Mouse (Mus musculus) cerebellum, adult 11 months (tissue): ENCODE data around the gene Rasa2.
"Not testable (repeated sequence)": the region's sequence is repeated elsewhere in the genome, so short reads cannot be mapped to it uniquely, and the experiment has no call there.

Experiments
- DNase-seq: peaks from one replicate; pipeline ENCODE4 v3.0.0; 2022

Gene Rasa2

GRCm38 (mm10) chr9:96631389-96632072 lies at the start of gene Rasa2:
Rasa2 (minus strand) TSS chr9:96631617.
- peak; percentile 86 for DNase-seq

- DNase-seq: no peak
Observed at GRCm38 (mm10) chr9:96678611-96679010, 47.2 kb upstream of the Rasa2 start.

DNA sequence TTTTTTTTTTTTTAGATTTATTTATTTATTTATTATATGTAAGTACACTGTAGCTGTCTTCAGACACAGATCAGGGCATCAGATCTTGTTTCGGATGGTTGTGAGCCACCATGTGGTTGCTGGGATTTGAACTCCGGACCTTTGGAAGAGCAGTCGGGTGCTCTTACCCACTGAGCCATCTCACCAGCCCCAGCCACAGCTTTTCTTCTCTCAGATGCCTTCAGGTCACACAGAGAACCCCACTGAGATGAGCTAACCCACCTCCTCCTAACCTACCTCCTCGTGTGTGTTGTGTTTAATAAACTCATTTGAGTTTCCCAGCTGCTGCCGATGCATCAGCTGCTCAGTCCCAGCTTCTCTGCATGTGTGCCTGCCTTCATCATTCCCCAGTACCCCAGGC lies 46.3 kb upstream of the Rasa2 start:
- not testable (repeated sequence) for DNase-seq

- no peak for DNase-seq
Observed at GRCm38 (mm10) chr9:96676671-96677070, 45.3 kb upstream of the Rasa2 start.

DNA sequence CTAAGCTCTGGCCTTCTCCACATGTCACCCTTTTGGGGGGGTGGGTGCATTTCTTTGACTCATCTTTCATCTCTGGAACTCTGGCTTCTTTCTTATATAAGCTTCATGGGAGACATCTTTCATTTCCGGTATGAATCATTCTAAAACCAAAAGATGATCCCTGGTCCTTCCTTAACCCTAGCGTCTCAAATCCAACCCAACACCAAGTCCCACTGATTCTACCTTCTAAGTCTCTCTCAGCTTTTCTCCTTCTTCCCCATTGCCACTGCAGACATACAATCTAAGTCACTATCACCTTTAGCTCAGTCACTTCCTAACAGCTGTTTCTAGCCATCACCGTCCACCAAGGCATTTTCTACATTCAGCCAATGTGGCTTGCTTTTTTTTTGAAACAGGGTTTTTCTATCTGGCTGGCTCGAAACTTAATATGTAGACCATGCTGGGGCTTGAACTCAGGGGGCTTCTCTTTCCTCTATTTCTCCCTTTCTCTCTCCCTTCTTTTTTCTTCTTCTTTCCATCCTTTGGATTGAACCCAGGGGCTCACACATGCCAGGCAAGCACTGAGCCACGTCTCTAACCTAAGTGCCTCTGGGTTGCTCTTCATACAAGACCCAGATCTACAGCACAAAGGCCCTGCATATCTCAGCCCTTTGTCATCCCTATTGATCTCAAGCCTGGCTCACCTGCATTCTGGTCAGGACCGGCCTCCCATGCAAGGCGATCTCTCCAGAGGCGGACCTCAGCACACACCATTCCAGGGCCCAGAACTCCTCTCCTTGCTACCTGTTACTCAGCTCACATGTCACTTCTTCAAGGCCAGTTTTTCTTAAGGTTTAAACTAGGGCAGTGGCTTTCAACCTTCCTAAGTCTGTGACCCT lies 44.6 kb upstream of the Rasa2 start:
- no peak for DNase-seq

GRCm38 (mm10) chr9:96675071-96675762 lies 43.8 kb upstream of the Rasa2 start:
- DNase-seq: no peak

- no peak for DNase-seq
Observed at GRCm38 (mm10) chr9:96674301-96674700, 42.9 kb upstream of the Rasa2 start.

- DNase-seq: no peak
Observed at GRCm38 (mm10) chr9:96672466-96672865, 41.0 kb upstream of the Rasa2 start.

- no peak for DNase-seq
Observed at GRCm38 (mm10) chr9:96671249-96671648, 39.8 kb upstream of the Rasa2 start.

DNA sequence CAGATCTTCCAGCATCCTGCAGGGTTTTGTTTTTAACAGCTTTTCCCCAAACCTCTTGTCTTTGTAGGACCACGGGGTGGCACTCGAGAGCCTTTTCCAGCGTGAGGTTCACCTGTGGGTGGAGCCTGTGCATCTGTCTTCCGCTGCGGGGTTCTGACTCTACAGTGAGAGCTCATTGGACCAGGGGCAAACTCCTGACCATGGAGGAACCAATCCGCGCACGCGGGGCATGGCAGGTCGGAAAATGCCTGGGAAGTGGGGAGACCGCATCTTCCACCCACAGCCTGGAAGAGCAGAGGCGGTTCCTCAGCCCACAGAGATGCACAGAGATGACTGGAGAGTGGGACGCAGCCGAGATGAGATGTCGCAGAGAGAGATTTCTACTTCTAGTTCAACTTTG lies 38.5 kb upstream of the Rasa2 start:
- peak; percentile 96 for DNase-seq

DNA sequence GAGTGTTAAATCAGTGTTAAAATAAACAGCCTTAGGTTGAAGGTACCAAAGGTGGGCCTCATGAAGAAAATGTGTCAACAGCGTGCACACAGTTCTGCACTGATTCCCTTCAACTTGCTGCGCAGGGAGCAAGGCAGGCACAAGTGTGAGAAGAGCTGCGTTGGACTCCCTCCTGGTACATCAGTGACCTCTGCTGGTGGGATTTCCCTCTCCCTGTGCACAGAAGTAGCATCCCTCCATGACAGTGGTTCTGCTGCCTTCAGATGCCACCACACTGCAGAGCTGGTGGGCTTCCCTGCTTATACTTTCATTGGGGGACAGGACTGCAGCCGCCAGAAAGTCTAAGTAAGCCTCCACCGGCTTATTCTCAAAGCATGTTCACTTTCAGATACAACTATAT lies 37.2 kb upstream of the Rasa2 start:
- peak; percentile 65 for DNase-seq

- no peak for DNase-seq
Observed at GRCm38 (mm10) chr9:96660510-96661244, 29.3 kb upstream of the Rasa2 start.

GRCm38 (mm10) chr9:96659801-96660200 lies 28.4 kb upstream of the Rasa2 start:
- DNase-seq: no peak

- DNase-seq: no peak
Observed at GRCm38 (mm10) chr9:96653538-96653937, 22.1 kb upstream of the Rasa2 start.

DNA sequence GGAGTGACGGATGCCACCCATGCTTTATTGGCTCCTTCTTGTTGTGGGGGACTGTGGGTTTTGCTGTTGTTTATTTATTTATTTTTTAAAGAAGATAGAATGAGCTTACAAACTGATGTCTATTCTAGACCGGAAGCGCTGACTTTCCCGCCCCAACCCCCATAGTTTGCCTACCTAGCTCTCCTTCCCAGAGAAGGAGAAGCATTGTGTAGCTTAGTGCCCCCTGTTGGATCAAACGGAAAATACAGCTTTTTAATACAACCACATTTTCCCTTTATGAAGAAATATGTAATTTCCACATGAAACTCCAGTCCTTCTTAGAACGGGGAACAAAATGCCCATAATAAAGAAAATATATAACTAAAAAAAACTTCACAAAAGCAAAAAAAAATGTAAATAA lies 21.3 kb upstream of the Rasa2 start:
- no peak for DNase-seq

GRCm38 (mm10) chr9:96650807-96651206 lies 19.4 kb upstream of the Rasa2 start:
- no peak for DNase-seq

GRCm38 (mm10) chr9:96649924-96650323 lies 18.5 kb upstream of the Rasa2 start:
- DNase-seq: peak; percentile 69

DNA sequence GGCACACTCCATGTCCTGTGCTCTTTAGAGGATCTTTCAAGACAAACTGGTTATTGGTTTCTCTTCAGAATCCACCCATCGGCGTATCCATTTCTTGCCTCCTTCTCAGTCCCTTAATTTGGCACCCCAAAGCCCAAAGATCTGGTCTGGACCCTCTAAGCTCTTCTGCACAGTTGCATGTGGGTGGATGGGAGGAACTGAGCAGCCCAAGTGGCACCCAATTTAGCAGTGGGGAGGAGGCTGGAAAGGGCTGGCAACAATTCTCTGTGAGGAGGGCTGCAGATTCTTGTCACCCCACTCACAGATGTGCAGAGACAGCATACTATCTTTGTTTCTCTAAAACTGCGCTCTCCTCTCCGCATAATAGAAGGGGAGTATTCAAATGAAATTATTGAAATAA lies 17.9 kb upstream of the Rasa2 start:
- DNase-seq: no peak

DNA sequence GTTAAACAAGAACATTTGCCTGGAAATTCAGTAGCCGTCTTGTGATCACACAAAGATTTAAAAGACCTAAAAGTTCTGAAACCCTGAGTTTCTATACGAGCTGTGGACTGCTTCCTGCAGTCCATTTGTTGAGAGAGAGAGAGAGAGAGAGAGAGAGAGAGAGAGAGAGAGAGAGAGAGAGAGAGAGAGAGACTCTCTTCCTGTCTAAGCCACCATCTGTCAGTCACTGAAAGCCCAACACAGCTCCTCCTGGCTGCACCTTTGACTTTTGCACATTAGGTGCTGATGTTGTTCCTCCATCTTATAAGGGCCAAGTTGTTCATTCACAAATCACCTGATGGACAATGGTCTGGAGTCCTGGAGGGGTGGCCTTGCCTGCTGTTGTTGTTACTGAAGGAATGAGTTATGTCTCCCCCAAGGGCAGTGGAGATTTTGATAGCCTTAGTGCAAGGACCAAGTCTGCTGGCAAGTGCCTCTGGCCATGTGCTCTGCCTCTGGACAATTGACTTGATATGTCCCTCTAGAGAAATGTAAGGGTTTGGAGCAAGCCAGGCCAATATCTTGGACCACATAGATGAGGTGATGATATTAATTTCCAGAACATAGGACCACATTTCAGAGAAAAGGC lies 15.4 kb upstream of the Rasa2 start:
- DNase-seq: no peak

GRCm38 (mm10) chr9:96644840-96645239 lies 13.4 kb upstream of the Rasa2 start:
- no peak for DNase-seq

DNA sequence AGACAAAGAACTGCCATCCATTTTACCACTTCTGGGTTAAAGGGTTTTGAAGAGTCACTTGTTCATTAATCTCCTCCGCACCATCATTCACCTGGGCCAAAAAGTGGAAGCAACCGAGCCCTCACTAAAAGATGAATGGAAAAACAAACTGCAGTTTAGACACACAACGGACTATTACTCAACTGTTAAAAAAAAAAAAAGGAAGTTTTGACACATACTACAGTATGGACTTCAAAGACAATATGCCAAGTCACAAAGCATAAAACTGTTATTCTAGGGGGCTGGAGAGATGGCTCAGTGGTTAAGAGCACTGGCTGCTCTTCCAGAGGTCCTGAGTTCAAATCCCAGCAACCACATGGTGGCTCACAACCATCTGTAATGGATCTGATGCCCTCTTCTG lies 12.6 kb upstream of the Rasa2 start:
- DNase-seq: not testable (repeated sequence)

GRCm38 (mm10) chr9:96639451-96639850 lies 8.0 kb upstream of the Rasa2 start:
- no peak for DNase-seq
